ENCODE assay signal across 10 mouse cellular contexts in the genomic region with DNA sequence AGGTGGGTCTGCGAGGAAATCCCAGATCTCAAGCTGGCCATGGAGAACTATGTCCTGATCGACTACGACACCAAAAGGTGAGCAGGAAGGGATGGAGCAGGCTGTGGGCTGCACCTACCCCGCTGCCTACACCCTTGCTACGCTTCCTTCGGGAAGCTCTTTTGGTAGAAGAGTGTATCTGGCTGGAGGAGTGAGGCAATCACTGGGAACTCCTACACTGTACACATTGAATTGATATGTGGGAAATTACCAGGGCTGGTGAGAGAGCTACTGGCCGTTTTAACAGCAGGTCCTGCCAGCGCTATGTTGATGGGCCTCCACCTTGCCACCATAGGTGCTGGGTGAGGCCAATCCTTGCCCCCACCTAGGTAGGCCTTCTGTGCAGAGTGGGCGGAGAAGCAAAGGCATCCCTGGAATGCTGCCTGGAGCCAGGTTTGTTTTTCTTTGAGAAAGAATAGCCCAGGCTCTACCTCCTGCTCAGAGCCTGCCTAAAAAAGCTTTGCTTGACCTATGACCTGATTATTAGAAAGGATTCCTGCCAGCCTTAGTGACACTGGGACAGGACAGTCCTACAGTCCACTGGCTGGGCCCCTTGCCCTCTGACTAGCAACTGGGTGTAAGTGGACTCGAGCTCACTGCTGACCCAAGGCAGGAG. TPM values are rescaled to one million over a fixed set of nuclear protein-coding genes. Genes with fewer than 3 reads are reported as not detected.
A peak's percentile ranks its signal among the peaks of the same experiment; 100 is the strongest.
DNase-seq lines count a peak whose midpoint lies in the region; ATAC-seq and TF ChIP-seq lines count a peak whose summit lies in the region.
"Had no signal": no experiment of that assay in that cellular context is flagged by ENCODE, and none has a peak within 500 bp of the region (broad histone marks: within the 10 kb centered on the region; RNA-seq: fewer than 3 reads in every experiment).

No protein-coding gene starts in this region.

- H3K9ac ChIP-seq in lung, embryonic 15.5 days: no peak overlapping the region
- H3K9ac ChIP-seq in hindbrain, postnatal 0 days (replicated peaks; ENCODE audit: low read length): no peak overlapping the region
- H3K9ac ChIP-seq: neural tube, embryonic 15.5 days had no signal

- H3K4me2 ChIP-seq in lung, embryonic 15.5 days: no peak overlapping the region
- no peak overlapping the region for H3K4me2 ChIP-seq in hindbrain, postnatal 0 days (ENCODE audit: low read depth, low read length)
- H3K4me2 ChIP-seq: neural tube, embryonic 15.5 days had no signal

- H3K4me1 ChIP-seq in lung, embryonic 15.5 days: peaks cover 11% of the 10 kb centered on the region; the same call in 1 of the 2 replicates
- no peaks in the 10 kb centered on the region for H3K4me1 ChIP-seq in hindbrain, postnatal 0 days (ENCODE audit: insufficient read depth, low read length)

- no peaks in the 10 kb centered on the region for H3K27me3 ChIP-seq in lung, embryonic 15.5 days
- no peaks in the 10 kb centered on the region for H3K27me3 ChIP-seq in hindbrain, postnatal 0 days (ENCODE audit: insufficient read depth, low read length)
- H3K27me3 ChIP-seq: neural tube, embryonic 15.5 days had no signal

- peaks cover 55% of the 10 kb centered on the region for H3K36me3 ChIP-seq in lung, embryonic 15.5 days
- H3K36me3 ChIP-seq in hindbrain, postnatal 0 days (ENCODE audit: insufficient read depth, low read length): peaks cover 52% of the 10 kb centered on the region

- TF ChIP-seq CTCF in gastrocnemius, adult 2 months (IDR thresholded peaks at IDR 0.05): no peak
- no peak for TF ChIP-seq CTCF in hindbrain, postnatal 0 days (IDR thresholded peaks at IDR 0.05; ENCODE audit: low read depth)

- H3K9me3 ChIP-seq in lung, embryonic 15.5 days: no peaks in the 10 kb centered on the region
- no peaks in the 10 kb centered on the region for H3K9me3 ChIP-seq in hindbrain, postnatal 0 days (ENCODE audit: low read length)
- H3K9me3 ChIP-seq: neural tube, embryonic 15.5 days had no signal

- ATAC-seq in lung, embryonic 15.5 days (ENCODE audit: borderline replicate concordance, extremely low read depth, low FRiP score, low TSS enrichment): peak; percentile 39; the same call in 1 of the 2 replicates
- no peak for ATAC-seq in hindbrain, postnatal 0 days

- peak overlapping the region; percentile 67 for H3K27ac ChIP-seq in gastrocnemius, adult 2 months
- peak overlapping the region; percentile 74 for H3K27ac ChIP-seq in lung, embryonic 15.5 days
- H3K27ac ChIP-seq in hindbrain, postnatal 0 days: no peak overlapping the region
- H3K27ac ChIP-seq: neural tube, embryonic 15.5 days had no signal

- WGBS in lung, embryonic 15.5 days: 59% methylated on average over 10 of the region's 10 CpGs
- 82% methylated on average over 10 of the region's 10 CpGs for WGBS in hindbrain, postnatal 0 days

- DNase-seq in gastrocnemius, adult 2 months: no peak
- no peak for DNase-seq in gastrocnemius, adult 8-10 months (ENCODE audit: low spot score in 2 of 2)
- peak; percentile 23 for DNase-seq in ES-CJ7 (ENCODE audit: low read depth, low spot score)
- peak; percentile 38 to 60 for DNase-seq in kidney, adult 8-10 months
- DNase-seq in hindbrain, postnatal 0 days (ENCODE audit: low spot score): no peak
- no peak for DNase-seq in cerebellum, postnatal 4 days (ENCODE audit: low spot score in 2 of 2)
- no peak for DNase-seq in cerebellum, postnatal 10 days
- DNase-seq: embryo, embryonic 11 days had no signal

- H3K4me3 ChIP-seq in gastrocnemius, adult 2 months: no peak overlapping the region
- H3K4me3 ChIP-seq in lung, embryonic 15.5 days: no peak overlapping the region
- H3K4me3 ChIP-seq in hindbrain, postnatal 0 days (ENCODE audit: low read length): no peak overlapping the region
- H3K4me3 ChIP-seq: neural tube, embryonic 15.5 days had no signal

- intact Hi-C loops in gastrocnemius, adult 2 months (cut with DNase I): no loop called here

RNA-seq across cellular contexts. Expression of a gene that starts 11.3 kb away (rescaled TPM):
- 10 to 100 TPM; 19.9 to 23.1 TPM for total RNA-seq in gastrocnemius, adult 2 months (2021)
- 10 to 100 TPM; 12.4 to 13.8 (median 13.5) TPM for total RNA-seq in gastrocnemius, adult 8-10 months (2022)
- 15.5 and 18.3 TPM in 2 replicates for polyA plus RNA-seq in lung, embryonic 15.5 days (2015; fragmentation: Nextera tagmentation; extraction: Ambion mirVana)
- 27.2 and 27.7 TPM in 2 replicates for total RNA-seq in hindbrain, postnatal 0 days (2014; rRNA removed)
- 10.3 and 12.6 TPM in 2 replicates for polyA plus RNA-seq in hindbrain, postnatal 0 days (2015; fragmentation: Nextera tagmentation; extraction: Ambion mirVana)

RNA-seq across cellular contexts. Expression of a gene that starts 24.2 kb away (rescaled TPM):
- 10 to 100 TPM; 27.0 to 33.5 TPM for total RNA-seq in gastrocnemius, adult 2 months (2021)
- 10 to 100 TPM; 24.1 to 29.3 (median 27.8) TPM for total RNA-seq in gastrocnemius, adult 8-10 months (2022)
- polyA plus RNA-seq in lung, embryonic 15.5 days (2015; fragmentation: Nextera tagmentation; extraction: Ambion mirVana): 68.2 and 72.4 TPM in 2 replicates
- 195 and 201 TPM in 2 replicates for total RNA-seq in hindbrain, postnatal 0 days (2014; rRNA removed)
- polyA plus RNA-seq in hindbrain, postnatal 0 days (2015; fragmentation: Nextera tagmentation; extraction: Ambion mirVana): 99.2 and 99.7 TPM in 2 replicates

RNA-seq across cellular contexts. Expression of a gene that starts 31.7 kb away (rescaled TPM):
- total RNA-seq in gastrocnemius, adult 2 months (2021): 10 to 100 TPM; 28.9 to 29.1 TPM
- total RNA-seq in gastrocnemius, adult 8-10 months (2022): 10 to 100 TPM; 26.0 to 33.2 (median 29.9) TPM
- 60.1 and 64.7 TPM in 2 replicates for polyA plus RNA-seq in lung, embryonic 15.5 days (2015; fragmentation: Nextera tagmentation; extraction: Ambion mirVana)
- 14.2 and 22.0 TPM in 2 replicates for total RNA-seq in hindbrain, postnatal 0 days (2014; rRNA removed)
- 48.7 and 53.2 TPM in 2 replicates for polyA plus RNA-seq in hindbrain, postnatal 0 days (2015; fragmentation: Nextera tagmentation; extraction: Ambion mirVana)

RNA-seq across cellular contexts. Expression of a gene that starts 32.1 kb away (rescaled TPM):
- 10 to 100 TPM; 22.3 to 29.8 TPM for total RNA-seq in gastrocnemius, adult 2 months (2021)
- 10 to 100 TPM; 24.2 to 34.4 (median 32.0) TPM for total RNA-seq in gastrocnemius, adult 8-10 months (2022)
- polyA plus RNA-seq in lung, embryonic 15.5 days (2015; fragmentation: Nextera tagmentation; extraction: Ambion mirVana): 116 and 118 TPM in 2 replicates
- 74.4 and 82.3 TPM in 2 replicates for total RNA-seq in hindbrain, postnatal 0 days (2014; rRNA removed)
- 99.4 and 103 TPM in 2 replicates for polyA plus RNA-seq in hindbrain, postnatal 0 days (2015; fragmentation: Nextera tagmentation; extraction: Ambion mirVana)

RNA-seq across cellular contexts. Expression of a gene that starts 38.8 kb away (rescaled TPM):
- under 1 TPM; 0.38 to 0.98 TPM for total RNA-seq in gastrocnemius, adult 2 months (2021)
- under 1 TPM in 3 of 4 experiments, not detected in 1; 0.22 to 0.40 (median 0.24) TPM for total RNA-seq in gastrocnemius, adult 8-10 months (2022)
- 0.09 and 0.13 TPM in 2 replicates for polyA plus RNA-seq in lung, embryonic 15.5 days (2015; fragmentation: Nextera tagmentation; extraction: Ambion mirVana)
- 0.47 and 2.6 TPM in 2 replicates for total RNA-seq in hindbrain, postnatal 0 days (2014; rRNA removed)
- polyA plus RNA-seq in hindbrain, postnatal 0 days (2015; fragmentation: Nextera tagmentation; extraction: Ambion mirVana): 0.24 TPM in 1 of 2 replicates, not detected in the other
- polyA plus RNA-seq: neural tube, embryonic 15.5 days had no signal

Comparison
In these comparisons a context has a peak if more than half of its experiments do, and no peak if none do; other contexts are left out.
1. DNase-seq: peak in ES-CJ7 (single experiment) and kidney, adult 8-10 months (2 of 2); none in gastrocnemius, adult 2 months (single experiment), gastrocnemius, adult 8-10 months (0 of 2), hindbrain, postnatal 0 days (single experiment), cerebellum, postnatal 4 days (0 of 2) and cerebellum, postnatal 10 days (0 of 2).